Mouse (Mus musculus) erythroblast, embryonic 14.5 days (primary cell): ENCODE data around the gene Enkd1.

Experiments used
- GATA1 ChIP-seq: IDR thresholded peaks from 2 replicates; pipeline ENCODE4 v1.6.1; 2012; ENCODE audit warnings: low read length, inconsistent platforms, mixed read lengths
- TAL1 ChIP-seq: IDR thresholded peaks from 3 replicates; pipeline ENCODE4 v1.6.1; 2012; ENCODE audit warnings: low read length, inconsistent platforms, mixed read lengths

- TF ChIP-seq GATA1 (no peak), TAL1 (no peak)
Measured at GRCm38 (mm10) chr8:105706426-105706825, 1.6 kb downstream of the Enkd1 start.
